Mouse (Mus musculus): ENCODE data around the gene Tcn2. TPM values are rescaled to one million over a fixed set of nuclear protein-coding genes. Genes with fewer than 3 reads are reported as not detected.

Tcn2 gene
- polyA plus RNA-seq, 1 experiment from 2014 or later, result 49.4 TPM

DNA sequence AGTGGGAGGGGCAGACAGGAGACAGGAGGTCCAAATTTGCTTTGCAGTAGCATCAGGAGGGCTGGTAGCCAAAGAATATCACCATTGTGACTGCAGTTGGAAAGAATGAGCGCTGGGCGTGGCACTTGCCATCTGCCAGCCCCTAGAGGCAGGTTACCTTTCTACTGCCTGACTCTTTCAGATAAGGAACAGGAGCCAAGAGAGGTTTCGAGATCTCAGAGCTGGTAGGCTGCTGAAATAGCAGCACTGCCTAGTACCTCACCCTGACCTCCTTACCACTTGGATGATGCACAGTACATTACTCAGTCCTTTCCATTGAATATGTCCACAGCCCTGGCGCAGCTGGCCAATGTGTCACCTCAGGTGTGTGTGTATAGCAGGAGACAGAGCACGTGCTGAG is 44.6 kb downstream of the Tcn2 start:
- Histone ChIP-seq H3K9ac (no peak overlapping the region), H3K4me1 (no peaks in the 10 kb centered on the region), H3K36me3 (no peaks in the 10 kb centered on the region), H3K27ac (no peak overlapping the region), H3K9me3 (no peaks in the 10 kb centered on the region), H3K4me3 (no peak overlapping the region), H3K27me3 (no peaks in the 10 kb centered on the region), H3K4me2 (no peak overlapping the region)
- no peak for ATAC-seq (ENCODE audit: insufficient number of reproducible peaks, low FRiP score, low TSS enrichment, low read depth)
- WGBS, result 80% methylated on average over 5 of the region's 5 CpGs

DNA sequence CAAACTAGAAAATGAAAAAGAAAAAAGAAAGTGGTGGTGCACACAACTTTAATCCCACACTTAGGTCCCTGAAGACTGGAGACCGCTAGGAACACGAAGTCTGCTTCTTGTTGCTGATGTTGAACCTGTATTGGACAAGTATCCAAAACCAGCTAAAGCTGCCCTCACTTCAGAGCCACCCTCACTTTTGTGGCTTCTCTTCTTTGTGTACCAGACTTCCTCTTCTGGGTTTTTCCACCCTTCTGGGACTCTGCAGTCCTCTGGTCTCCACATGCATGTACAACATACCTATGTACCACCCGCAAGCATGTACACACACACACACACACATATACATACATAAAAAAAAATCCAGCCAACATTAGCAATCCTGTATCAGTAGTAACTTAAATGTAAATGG is 48.2 kb downstream of the Tcn2 start:
- H3K9me3 ChIP-seq, result no peaks in the 10 kb centered on the region
- no peaks in the 10 kb centered on the region for H3K27me3 ChIP-seq
- no peak overlapping the region for H3K9ac ChIP-seq
- no peak overlapping the region for H3K27ac ChIP-seq
- no peak overlapping the region for H3K4me2 ChIP-seq
- no peaks in the 10 kb centered on the region for H3K36me3 ChIP-seq
- H3K4me1 ChIP-seq, result no peaks in the 10 kb centered on the region
- WGBS, result 89% methylated on average over 3 of the region's 3 CpGs
- no peak for ATAC-seq (ENCODE audit: insufficient number of reproducible peaks, low FRiP score, low TSS enrichment, low read depth)
- no peak overlapping the region for H3K4me3 ChIP-seq

DNA sequence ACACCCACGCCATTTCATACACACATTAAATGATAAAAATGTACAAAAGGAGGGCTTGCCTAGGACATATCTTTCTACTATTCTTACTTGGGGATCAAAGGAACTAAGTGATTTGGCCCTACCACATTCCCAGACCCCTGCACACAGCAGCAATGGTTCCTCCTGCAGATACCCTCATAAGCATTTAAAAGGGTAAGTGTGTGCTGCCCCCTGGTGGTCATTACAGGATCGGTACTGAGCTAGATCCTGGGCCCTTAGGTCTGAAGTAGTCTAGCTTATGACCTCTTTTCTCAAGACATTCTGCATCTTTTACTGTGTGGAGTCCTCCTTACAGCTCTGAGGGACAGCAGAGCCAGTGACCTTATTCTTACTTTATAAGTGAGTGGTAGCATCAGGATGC is 52.1 kb downstream of the Tcn2 start:
- Histone ChIP-seq H3K27me3 (no peaks in the 10 kb centered on the region), H3K4me3 (no peak overlapping the region), H3K4me2 (no peak overlapping the region), H3K9ac (no peak overlapping the region), H3K27ac (no peak overlapping the region), H3K4me1 (no peaks in the 10 kb centered on the region), H3K36me3 (no peaks in the 10 kb centered on the region), H3K9me3 (no peaks in the 10 kb centered on the region)
- WGBS, result 27% methylated on average over 2 of the region's 2 CpGs
- ATAC-seq (ENCODE audit: insufficient number of reproducible peaks, low FRiP score, low TSS enrichment, low read depth), result no peak

DNA sequence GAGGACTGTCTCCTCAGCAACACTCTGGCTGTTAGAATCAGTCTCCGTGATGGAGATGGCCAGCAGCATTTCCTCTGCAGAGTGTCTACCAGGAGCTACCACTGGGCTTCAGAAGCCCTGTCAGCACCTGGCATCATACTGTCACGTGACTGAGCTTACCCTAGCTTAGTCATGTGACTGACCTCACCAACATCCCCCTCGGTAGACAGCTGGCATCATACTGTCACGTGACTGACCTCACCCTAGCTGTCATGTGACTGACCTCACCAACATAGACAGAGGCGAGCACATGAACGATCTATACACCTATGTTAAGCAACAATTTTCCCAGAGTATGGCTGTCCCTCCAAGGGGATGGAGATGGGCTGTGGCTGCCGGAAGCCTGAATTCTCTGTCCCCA is 53.3 kb downstream of the Tcn2 start:
- Histone ChIP-seq H3K4me3 (no peak overlapping the region), H3K4me1 (no peaks in the 10 kb centered on the region), H3K36me3 (no peaks in the 10 kb centered on the region), H3K9me3 (no peaks in the 10 kb centered on the region), H3K9ac (no peak overlapping the region), H3K4me2 (no peak overlapping the region), H3K27ac (no peak overlapping the region), H3K27me3 (no peaks in the 10 kb centered on the region)
- ATAC-seq (ENCODE audit: insufficient number of reproducible peaks, low FRiP score, low TSS enrichment, low read depth), result no peak
- 68% methylated on average over 7 of the region's 7 CpGs for WGBS

DNA sequence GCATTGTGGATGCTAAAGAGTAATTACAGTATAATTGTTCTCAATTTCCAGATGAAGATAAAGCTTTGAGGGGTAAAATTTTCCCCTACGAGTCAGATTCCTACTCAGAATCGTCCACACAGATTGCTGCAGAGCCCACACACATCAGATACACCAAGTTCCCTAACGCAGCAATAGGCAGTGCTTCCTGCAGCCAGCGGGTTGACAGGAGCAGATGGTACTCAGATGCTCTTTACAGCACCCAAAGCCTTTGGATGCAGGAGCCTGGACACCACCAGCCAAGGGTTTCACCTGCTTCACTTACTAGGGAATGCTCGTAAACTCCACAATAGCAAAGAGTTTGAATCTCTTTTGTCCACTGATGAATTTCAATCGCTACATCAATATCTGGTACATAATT is 55.5 kb downstream of the Tcn2 start:
- no peak overlapping the region for H3K4me2 ChIP-seq
- no peaks in the 10 kb centered on the region for H3K36me3 ChIP-seq
- no peak overlapping the region for H3K9ac ChIP-seq
- no peak overlapping the region for H3K4me3 ChIP-seq
- no peak for ATAC-seq (ENCODE audit: insufficient number of reproducible peaks, low FRiP score, low TSS enrichment, low read depth)
- H3K4me1 ChIP-seq, result no peaks in the 10 kb centered on the region
- H3K9me3 ChIP-seq, result no peaks in the 10 kb centered on the region
- no peak overlapping the region for H3K27ac ChIP-seq
- no peaks in the 10 kb centered on the region for H3K27me3 ChIP-seq
- 64% methylated on average over 6 of the region's 6 CpGs for WGBS

Other genes with a start within 250 kb of the Tcn2 start
- 0.77 and 0.78 TPM in 2 replicates for gene Osbp2, start 68.3 kb downstream of the Tcn2 start, polyA plus RNA-seq (2015; fragmentation: Nextera tagmentation; extraction: Ambion mirVana)
- 0.09 and 0.23 TPM in 2 replicates for gene 4921536K21Rik, start 37.1 kb downstream of the Tcn2 start, polyA plus RNA-seq (2015; fragmentation: Nextera tagmentation; extraction: Ambion mirVana)
- 7.6 and 9.0 TPM in 2 replicates for gene Dusp18, start 36.9 kb downstream of the Tcn2 start, polyA plus RNA-seq (2015; fragmentation: Nextera tagmentation; extraction: Ambion mirVana)
- 6.7 and 9.2 TPM in 2 replicates for gene Slc35e4, start 17.5 kb downstream of the Tcn2 start, polyA plus RNA-seq (2015; fragmentation: Nextera tagmentation; extraction: Ambion mirVana)
- 76.6 and 77.4 TPM in 2 replicates for gene Pes1, start 31.8 kb upstream of the Tcn2 start, polyA plus RNA-seq (2015; fragmentation: Nextera tagmentation; extraction: Ambion mirVana)
- gene 4930556J24Rik, start 44.6 kb upstream of the Tcn2 start, polyA plus RNA-seq (2015; fragmentation: Nextera tagmentation; extraction: Ambion mirVana), result 0.15 TPM in 1 of 2 replicates, not detected in the other
- 2.6 and 3.0 TPM in 2 replicates for gene Gal3st1, start 51.5 kb upstream of the Tcn2 start, polyA plus RNA-seq (2015; fragmentation: Nextera tagmentation; extraction: Ambion mirVana)
- gene Sec14l4, start 99.3 kb upstream of the Tcn2 start, polyA plus RNA-seq (2015; fragmentation: Nextera tagmentation; extraction: Ambion mirVana), result 0.67 and 1.1 TPM in 2 replicates
- not detected in 2 replicates for gene Sec14l3, start 132.7 kb upstream of the Tcn2 start, polyA plus RNA-seq (2015; fragmentation: Nextera tagmentation; extraction: Ambion mirVana)
- gene Mtfp1, start 163.3 kb upstream of the Tcn2 start, polyA plus RNA-seq (2015; fragmentation: Nextera tagmentation; extraction: Ambion mirVana), result 5.5 and 6.1 TPM in 2 replicates
- 1.9 and 2.0 TPM in 2 replicates for gene Sec14l2, start 191.3 kb upstream of the Tcn2 start, polyA plus RNA-seq (2015; fragmentation: Nextera tagmentation; extraction: Ambion mirVana)
- gene Rnf215, start 203.0 kb upstream of the Tcn2 start, polyA plus RNA-seq (2015; fragmentation: Nextera tagmentation; extraction: Ambion mirVana), result 30.8 and 35.5 TPM in 2 replicates
- gene Ccdc157, start 228.1 kb upstream of the Tcn2 start, polyA plus RNA-seq (2015; fragmentation: Nextera tagmentation; extraction: Ambion mirVana), result 10.9 and 12.3 TPM in 2 replicates
- gene Sf3a1, start 228.2 kb upstream of the Tcn2 start, polyA plus RNA-seq (2015; fragmentation: Nextera tagmentation; extraction: Ambion mirVana), result 44.9 and 45.2 TPM in 2 replicates